Mouse (Mus musculus): Measurements from ENCODE around the gene Mettl6.

DNA sequence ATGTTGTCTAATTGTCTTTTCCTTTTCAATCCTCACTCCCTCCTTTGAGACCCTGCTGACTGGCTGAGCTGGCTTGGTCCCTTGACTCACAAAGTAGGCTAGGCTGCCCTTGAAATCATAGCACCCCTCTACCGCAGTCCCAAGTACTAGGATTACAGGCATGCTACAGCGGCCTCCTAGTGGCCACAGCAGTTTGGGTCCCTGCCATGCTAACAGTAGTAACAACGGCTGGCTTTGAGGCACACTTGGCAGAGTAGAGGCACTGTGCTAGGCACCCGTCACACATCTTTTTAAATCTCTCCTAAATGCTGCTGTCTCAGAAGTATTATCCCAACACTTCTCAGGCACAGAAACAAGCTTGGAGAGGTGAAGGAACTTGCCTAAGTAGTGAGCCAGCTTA lies 8.4 kb downstream of the Mettl6 start:
- no peak for TF ChIP-seq NELFE (IDR thresholded peaks at IDR 0.05; ENCODE audit: low read depth, low read length)
- TF ChIP-seq ZNF384 (IDR thresholded peaks at IDR 0.05; ENCODE audit: low read depth, low read length), result no peak
- TF ChIP-seq ELF1 (IDR thresholded peaks at IDR 0.05; ENCODE audit: low read depth, low read length), result no peak
- peak in 1 of 3 experiments; percentile 9; a peak in 1 of 6 replicates for TF ChIP-seq CTCF (IDR thresholded peaks at IDR 0.05 in 2 of 3, conservative IDR thresholded peaks at IDR 0.05 in 1 of 3; ENCODE audit: control insufficient read depth in 1 of 3, insufficient read depth in 1 of 3, low read depth in 2 of 3, low read length in 3 of 3, poor library complexity in 1 of 3, severe bottlenecking in 1 of 3)
- no peak for TF ChIP-seq UBTF (IDR thresholded peaks at IDR 0.05; ENCODE audit: borderline replicate concordance, insufficient read depth, low read depth, low read length)
- TF ChIP-seq POLR2A (IDR thresholded peaks at IDR 0.05; ENCODE audit: control insufficient read depth in 1 of 2, insufficient read depth in 1 of 2, low read depth in 1 of 2, low read length in 2 of 2, poor library complexity in 1 of 2), result no peak
- no peak for TF ChIP-seq GABPA (IDR thresholded peaks at IDR 0.05; ENCODE audit: low read depth, low read length)
- TF ChIP-seq ETS1 (IDR thresholded peaks at IDR 0.05; ENCODE audit: low read depth, low read length), result no peak
- no peak for TF ChIP-seq TCF12 (IDR thresholded peaks at IDR 0.05; ENCODE audit: low read depth, low read length)
- TF ChIP-seq RAD21 (IDR thresholded peaks at IDR 0.05; ENCODE audit: low read depth, low read length), result no peak
- TF ChIP-seq GATA1 (IDR thresholded peaks at IDR 0.05; ENCODE audit: low read depth, low read length), result no peak
